Mouse (Mus musculus): ENCODE measurements around the gene Sostdc1.

The Sostdc1 gene

GRCm38 (mm10) chr12:36313916-36314315 lies at the start of gene Sostdc1:
TSS of gene Sostdc1 (plus strand) at chr12:36314139.
- no peak for DNase-seq (ENCODE audit: low spot score)

- no peak for DNase-seq (ENCODE audit: low spot score)
Observed at GRCm38 (mm10) chr12:36267670-36268246, 46.2 kb upstream of the Sostdc1 start.

- no peak for DNase-seq (ENCODE audit: low spot score)
Observed at GRCm38 (mm10) chr12:36274823-36275222, 39.1 kb upstream of the Sostdc1 start.

- no peak for DNase-seq (ENCODE audit: low spot score)
Observed at GRCm38 (mm10) chr12:36289634-36290033, 24.3 kb upstream of the Sostdc1 start.

GRCm38 (mm10) chr12:36290465-36290864 lies 23.5 kb upstream of the Sostdc1 start:
- no peak for DNase-seq (ENCODE audit: low spot score)

- no peak for DNase-seq (ENCODE audit: low spot score)
Observed at GRCm38 (mm10) chr12:36291346-36291745, 22.6 kb upstream of the Sostdc1 start.

GRCm38 (mm10) chr12:36302326-36302725 lies 11.6 kb upstream of the Sostdc1 start:
- no peak for DNase-seq (ENCODE audit: low spot score)

GRCm38 (mm10) chr12:36302905-36303642 lies 10.9 kb upstream of the Sostdc1 start:
- DNase-seq (ENCODE audit: low spot score) = no peak

GRCm38 (mm10) chr12:36308737-36309420 lies 5.1 kb upstream of the Sostdc1 start:
- DNase-seq (ENCODE audit: low spot score) = no peak

- DNase-seq (ENCODE audit: low spot score) = no peak
Observed at GRCm38 (mm10) chr12:36313015-36313414, 924 bp upstream of the Sostdc1 start.

GRCm38 (mm10) chr12:36314446-36314845 lies 507 bp downstream of the Sostdc1 start:
- DNase-seq (ENCODE audit: low spot score) = no peak

- no peak for DNase-seq (ENCODE audit: low spot score)
Observed at GRCm38 (mm10) chr12:36315527-36315926, 1.6 kb downstream of the Sostdc1 start.

GRCm38 (mm10) chr12:36316056-36316455 lies 2.1 kb downstream of the Sostdc1 start:
- no peak for DNase-seq (ENCODE audit: low spot score)

GRCm38 (mm10) chr12:36317036-36317819 lies 3.3 kb downstream of the Sostdc1 start:
- DNase-seq (ENCODE audit: low spot score) = peak; percentile 9

- no peak for DNase-seq (ENCODE audit: low spot score)
Observed at GRCm38 (mm10) chr12:36317820-36318135, 3.8 kb downstream of the Sostdc1 start.

GRCm38 (mm10) chr12:36326101-36326521 lies 12.2 kb downstream of the Sostdc1 start:
- no peak for DNase-seq (ENCODE audit: low spot score)

GRCm38 (mm10) chr12:36332676-36333075 lies 18.7 kb downstream of the Sostdc1 start:
- DNase-seq (ENCODE audit: low spot score) = no peak

- DNase-seq (ENCODE audit: low spot score) = no peak
Observed at GRCm38 (mm10) chr12:36333837-36334281, 19.9 kb downstream of the Sostdc1 start.

- DNase-seq (ENCODE audit: low spot score) = no peak
Observed at GRCm38 (mm10) chr12:36344131-36344530, 30.2 kb downstream of the Sostdc1 start.

GRCm38 (mm10) chr12:36360064-36360463 lies 46.1 kb downstream of the Sostdc1 start:
- DNase-seq (ENCODE audit: low spot score) = no peak

- DNase-seq (ENCODE audit: low spot score) = no peak
Observed at GRCm38 (mm10) chr12:36360693-36361092, 46.8 kb downstream of the Sostdc1 start.

GRCm38 (mm10) chr12:36364013-36364412 lies 50.1 kb downstream of the Sostdc1 start:
- no peak for DNase-seq (ENCODE audit: low spot score)

Data from urinary bladder, postnatal 25 days (tissue).